Mouse (Mus musculus): Measurements from ENCODE around the gene Hpn.

GRCm38 (mm10) chr7:31076492-31076891 is 38.6 kb downstream of the Hpn start, which contains the start of gene Fxyd3:
- TF ChIP-seq CTCF (IDR thresholded peaks at IDR 0.05; ENCODE audit: borderline replicate concordance, insufficient read depth, low read depth, low read length) (no peak), POLR2A (IDR thresholded peaks at IDR 0.05; ENCODE audit: borderline replicate concordance, insufficient read depth, low read length) (no peak)
